Mouse (Mus musculus): Measurements from ENCODE around the gene Lpin3. TPM values are rescaled to one million over a fixed set of nuclear protein-coding genes. Genes with fewer than 3 reads are reported as not detected.

The Lpin3 gene
- total and polyA plus RNA-seq, 3 experiments, result 4.6 to 7.2 (median 5.4) TPM

DNA sequence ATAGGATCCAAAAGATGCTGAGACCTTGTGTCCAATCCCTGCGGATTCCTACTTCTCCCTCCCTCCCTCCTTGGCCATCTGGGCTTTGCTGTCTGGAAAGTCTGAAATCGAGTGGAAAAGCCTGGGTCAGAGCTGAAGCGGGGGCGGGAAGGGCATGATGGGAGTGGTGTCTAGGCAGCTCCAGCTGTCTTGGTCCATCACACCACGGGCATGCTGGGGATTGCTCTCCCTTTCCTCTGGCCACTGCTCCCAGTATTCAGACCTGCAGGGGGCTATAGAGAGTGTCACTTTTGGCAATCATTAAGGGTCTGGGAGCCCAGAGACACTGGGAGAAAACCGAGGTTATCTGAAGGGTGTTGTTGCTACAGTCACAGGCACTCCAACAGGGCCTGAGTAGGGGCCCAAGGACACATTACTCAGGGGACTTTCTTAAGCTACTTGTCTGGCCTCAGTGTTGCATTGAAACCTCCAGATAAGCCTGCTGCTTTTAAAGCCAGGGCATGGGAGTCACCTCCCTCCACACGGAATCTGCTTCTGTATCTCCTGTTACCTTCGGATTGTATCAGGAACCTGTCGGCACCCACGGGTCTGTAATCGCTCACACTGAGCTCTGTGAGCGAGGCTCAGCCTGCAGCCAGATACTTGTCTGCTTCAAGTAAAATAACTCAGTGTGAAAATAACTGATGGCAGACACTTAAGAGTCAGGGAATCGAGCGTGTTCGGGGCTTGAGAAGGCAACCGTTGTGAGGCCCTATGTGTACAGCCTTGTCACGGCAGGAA is 60.6 kb downstream of the Lpin3 start:
- Histone ChIP-seq H3K4me3 (no peak overlapping the region), H3K79me2 (replicated peaks; ENCODE audit: control insufficient read depth, insufficient read depth, low read length) (no peaks in the 10 kb centered on the region), H3K9ac (ENCODE audit: low read depth, low read length) (no peak overlapping the region), H3K36me3 (ENCODE audit: control insufficient read depth, insufficient read depth, low read length) (no peaks in the 10 kb centered on the region), H3K27ac (no peak overlapping the region), H3K4me1 (ENCODE audit: control insufficient read depth, insufficient read depth, low read length) (no peaks in the 10 kb centered on the region), H3K27me3 (ENCODE audit: control insufficient read depth, insufficient read depth, low read length) (no peaks in the 10 kb centered on the region)
- intact Hi-C loops (cut with DNase I), result loop anchor here (5.0 kb wide), 1 partner anchor 344 kb away; no protein-coding TSS in a partner anchor
- no peak for DNase-seq
- TF ChIP-seq EP300 (IDR thresholded peaks at IDR 0.05; ENCODE audit: insufficient read depth, low read depth, low read length) (no peak), POLR2A (IDR thresholded peaks at IDR 0.05; ENCODE audit: insufficient read depth, low read depth, low read length) (no peak), CTCF (IDR thresholded peaks at IDR 0.05) (no peak)
- 35% methylated on average over 17 of the region's 17 CpGs for WGBS

DNA sequence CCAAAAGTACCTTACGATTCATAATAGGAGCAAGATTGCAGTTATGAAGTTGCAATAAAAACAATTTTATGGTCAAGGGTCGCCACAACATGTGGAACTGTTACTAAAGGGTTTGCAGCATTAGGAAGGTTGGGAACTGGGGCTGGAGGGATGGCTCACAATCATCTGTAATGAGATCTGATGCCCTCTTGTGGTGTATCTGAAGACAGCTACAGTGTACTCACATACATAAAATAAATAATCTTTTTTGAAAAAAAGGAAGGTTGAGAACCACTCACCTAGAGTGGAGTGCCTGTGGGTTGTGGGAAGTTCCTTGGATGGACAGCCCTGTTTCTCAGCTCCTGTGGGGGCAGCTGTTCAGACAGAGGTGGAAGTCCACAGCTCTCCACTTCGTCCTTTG is 62.0 kb downstream of the Lpin3 start:
- WGBS, result 77% methylated on average over 3 of the region's 3 CpGs
- DNase-seq, result no peak
- Histone ChIP-seq H3K4me3 (no peak overlapping the region), H3K9ac (ENCODE audit: low read depth, low read length) (no peak overlapping the region), H3K27me3 (ENCODE audit: control insufficient read depth, insufficient read depth, low read length) (no peaks in the 10 kb centered on the region), H3K27ac (no peak overlapping the region), H3K4me1 (ENCODE audit: control insufficient read depth, insufficient read depth, low read length) (no peaks in the 10 kb centered on the region), H3K36me3 (ENCODE audit: control insufficient read depth, insufficient read depth, low read length) (no peaks in the 10 kb centered on the region), H3K79me2 (replicated peaks; ENCODE audit: control insufficient read depth, insufficient read depth, low read length) (no peaks in the 10 kb centered on the region)
- intact Hi-C loops (cut with DNase I), result loop anchor here (5.0 kb wide), 1 partner anchor 345 kb away; no protein-coding TSS in a partner anchor
- TF ChIP-seq CTCF (IDR thresholded peaks at IDR 0.05) (peak; percentile 67), POLR2A (IDR thresholded peaks at IDR 0.05; ENCODE audit: insufficient read depth, low read depth, low read length) (no peak), EP300 (IDR thresholded peaks at IDR 0.05; ENCODE audit: insufficient read depth, low read depth, low read length) (no peak)

DNA sequence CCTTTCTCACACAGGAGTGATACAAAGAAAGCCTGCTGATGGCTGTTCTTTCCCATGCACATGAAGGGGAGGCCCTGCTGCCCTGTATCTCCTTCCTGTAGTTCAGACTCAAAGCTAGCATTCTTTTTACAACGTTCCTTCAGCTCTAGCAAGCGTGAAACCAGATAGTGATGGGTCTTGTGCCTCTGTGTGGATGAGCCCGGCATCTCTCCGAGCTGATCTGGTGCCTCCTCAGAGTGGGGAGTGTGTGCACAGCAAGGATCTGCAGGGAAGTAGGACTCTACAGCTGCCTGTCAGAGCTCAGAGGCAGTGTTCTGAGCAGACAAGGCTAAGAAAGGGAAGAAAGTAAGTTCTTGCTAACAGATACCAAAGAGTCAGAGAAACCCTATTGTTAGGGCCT is 71.1 kb downstream of the Lpin3 start:
- no peak for DNase-seq
- Histone ChIP-seq H3K9ac (ENCODE audit: low read depth, low read length) (no peak overlapping the region), H3K27me3 (ENCODE audit: control insufficient read depth, insufficient read depth, low read length) (no peaks in the 10 kb centered on the region), H3K4me1 (ENCODE audit: control insufficient read depth, insufficient read depth, low read length) (peaks cover 10% of the 10 kb centered on the region; the same call in 1 of the 2 replicates), H3K4me3 (no peak overlapping the region), H3K27ac (no peak overlapping the region), H3K79me2 (replicated peaks; ENCODE audit: control insufficient read depth, insufficient read depth, low read length) (no peaks in the 10 kb centered on the region), H3K36me3 (ENCODE audit: control insufficient read depth, insufficient read depth, low read length) (peaks cover 22% of the 10 kb centered on the region)
- TF ChIP-seq EP300 (IDR thresholded peaks at IDR 0.05; ENCODE audit: insufficient read depth, low read depth, low read length) (no peak), CTCF (IDR thresholded peaks at IDR 0.05) (no peak), POLR2A (IDR thresholded peaks at IDR 0.05; ENCODE audit: insufficient read depth, low read depth, low read length) (no peak)
- intact Hi-C loops (cut with DNase I), result no loop called here
- WGBS, result 74% methylated on average over 4 of the region's 4 CpGs

DNA sequence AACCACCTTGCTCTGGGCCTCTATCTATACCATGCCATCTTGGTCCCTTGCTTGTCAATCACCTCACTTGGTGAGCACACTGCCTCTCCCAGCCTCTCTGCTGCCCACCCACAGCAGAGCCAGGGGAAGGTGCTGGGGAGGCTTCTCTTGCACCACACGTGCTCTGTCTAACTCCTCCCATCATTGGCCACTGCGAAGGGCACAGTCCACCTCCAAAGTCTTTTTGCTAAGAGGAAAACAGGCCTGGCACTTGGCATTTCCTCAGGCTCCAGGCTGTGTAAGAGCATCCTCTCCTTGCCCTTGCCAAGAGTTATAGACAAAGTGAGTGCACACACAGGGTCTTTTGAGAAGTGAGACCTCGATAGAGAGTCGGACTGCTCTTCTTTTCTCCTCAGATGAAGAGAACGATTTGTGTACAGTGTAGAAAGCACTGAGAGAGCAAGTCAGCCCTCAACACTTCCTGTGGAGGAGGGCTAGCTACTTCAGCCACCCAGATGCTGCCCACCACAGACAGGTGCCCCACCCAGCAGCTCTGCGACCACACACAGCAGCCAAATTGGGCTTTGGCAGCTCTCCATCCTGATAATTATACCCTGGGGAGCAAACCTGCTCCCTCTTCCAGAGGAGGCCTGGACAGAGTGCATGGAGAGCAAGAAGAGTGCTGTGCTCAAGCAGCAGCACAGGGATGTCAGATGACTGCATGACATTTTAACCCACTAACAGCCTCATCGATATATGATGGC is 72.8 kb downstream of the Lpin3 start:
- Histone ChIP-seq H3K27ac (no peak overlapping the region), H3K9ac (ENCODE audit: low read depth, low read length) (no peak overlapping the region), H3K27me3 (ENCODE audit: control insufficient read depth, insufficient read depth, low read length) (no peaks in the 10 kb centered on the region), H3K79me2 (replicated peaks; ENCODE audit: control insufficient read depth, insufficient read depth, low read length) (no peaks in the 10 kb centered on the region), H3K4me3 (no peak overlapping the region), H3K4me1 (ENCODE audit: control insufficient read depth, insufficient read depth, low read length) (peaks cover 10% of the 10 kb centered on the region; the same call in 1 of the 2 replicates), H3K36me3 (ENCODE audit: control insufficient read depth, insufficient read depth, low read length) (peaks cover 22% of the 10 kb centered on the region)
- TF ChIP-seq POLR2A (IDR thresholded peaks at IDR 0.05; ENCODE audit: insufficient read depth, low read depth, low read length) (no peak), CTCF (IDR thresholded peaks at IDR 0.05) (no peak), EP300 (IDR thresholded peaks at IDR 0.05; ENCODE audit: insufficient read depth, low read depth, low read length) (no peak)
- 44% methylated on average over 7 of the region's 7 CpGs for WGBS
- DNase-seq, result no peak
- intact Hi-C loops (cut with DNase I), result no loop called here

DNA sequence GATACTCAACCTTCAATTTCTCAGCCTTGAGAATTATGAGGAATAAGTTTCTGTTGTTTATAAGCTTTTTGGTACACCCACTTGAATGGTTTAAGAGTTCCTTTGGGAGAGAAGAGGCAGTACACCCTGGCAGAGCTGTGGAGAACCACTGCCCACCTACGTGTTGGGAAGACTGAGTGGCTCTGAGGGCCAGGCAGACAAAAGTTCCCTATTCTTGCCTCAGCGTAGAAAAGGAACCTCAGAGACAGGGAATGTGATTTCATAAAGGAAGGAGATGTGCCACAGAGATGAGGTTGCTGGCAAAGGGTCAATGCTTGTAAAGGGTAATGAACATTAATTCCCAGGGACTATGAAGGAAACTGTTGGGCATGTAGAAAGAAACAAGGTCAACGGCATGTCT is 74.1 kb downstream of the Lpin3 start:
- TF ChIP-seq POLR2A (IDR thresholded peaks at IDR 0.05; ENCODE audit: insufficient read depth, low read depth, low read length) (no peak), CTCF (IDR thresholded peaks at IDR 0.05) (no peak), EP300 (IDR thresholded peaks at IDR 0.05; ENCODE audit: insufficient read depth, low read depth, low read length) (no peak)
- Histone ChIP-seq H3K4me1 (ENCODE audit: control insufficient read depth, insufficient read depth, low read length) (peaks cover 10% of the 10 kb centered on the region; the same call in 1 of the 2 replicates), H3K9ac (ENCODE audit: low read depth, low read length) (no peak overlapping the region), H3K4me3 (no peak overlapping the region), H3K79me2 (replicated peaks; ENCODE audit: control insufficient read depth, insufficient read depth, low read length) (no peaks in the 10 kb centered on the region), H3K27me3 (ENCODE audit: control insufficient read depth, insufficient read depth, low read length) (no peaks in the 10 kb centered on the region), H3K27ac (no peak overlapping the region), H3K36me3 (ENCODE audit: control insufficient read depth, insufficient read depth, low read length) (peaks cover 24% of the 10 kb centered on the region)
- DNase-seq, result no peak
- intact Hi-C loops (cut with DNase I), result no loop called here
- WGBS, result 75% methylated on average over 3 of the region's 3 CpGs

All from heart, adult 2 months (tissue).